Mouse (Mus musculus) mouse embryonic stem cell (cell line): ENCODE data around the gene Kif6.

ENCODE experiments used
- in situ Hi-C, 2 experiments: fragments of 300-500 bp; cut with MboI; formaldehyde crosslinking; loops; 1 replicate in 1 of 2; 3 replicates in 1 of 2; pipeline ENCODE4 v1.14.3; 2019 to 2020; ENCODE audit warnings: low sequenced_read_pairs in 2 of 2, low pct_unique_long_range_greater_than_20kb in 1 of 2, mixed read lengths in 1 of 2; ENCODE audit not compliant: unreplicated experiment in 1 of 2

Kif6 gene

DNA sequence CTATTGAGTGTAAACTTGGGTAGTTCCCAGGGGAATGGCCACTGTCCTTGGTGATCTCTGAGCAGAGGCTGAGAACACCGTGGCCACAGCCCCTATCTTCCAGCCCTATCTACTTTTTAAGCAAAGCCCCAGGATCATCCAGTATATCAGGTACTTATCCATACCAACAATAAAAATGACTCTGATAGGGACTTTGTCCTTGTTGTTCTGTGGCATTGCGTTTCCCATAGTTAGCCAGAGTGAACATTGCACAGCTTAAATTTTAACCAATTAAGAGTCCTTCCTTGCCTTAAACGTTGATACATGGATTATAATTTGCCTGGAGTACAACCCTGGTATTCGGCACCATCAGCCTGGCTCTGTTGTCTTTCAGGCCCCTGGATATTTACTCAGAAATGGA is 112.0 kb downstream of the Kif6 start:
- in situ Hi-C loops, result no loop called here

GRCm38 (mm10) chr17:49727428-49728045 is 112.6 kb downstream of the Kif6 start:
- in situ Hi-C loops, result no loop called here

GRCm38 (mm10) chr17:49729856-49730255 is 114.9 kb downstream of the Kif6 start:
- in situ Hi-C loops, result no loop called here

- in situ Hi-C loops, result no loop called here
Observed at GRCm38 (mm10) chr17:49732706-49733105, 117.8 kb downstream of the Kif6 start.

GRCm38 (mm10) chr17:49734079-49734478 is 119.1 kb downstream of the Kif6 start:
- in situ Hi-C loops, result no loop called here

- in situ Hi-C loops, result no loop called here
Observed at GRCm38 (mm10) chr17:49734776-49735175, 119.8 kb downstream of the Kif6 start.

- in situ Hi-C loops, result no loop called here
Observed at GRCm38 (mm10) chr17:49736364-49736763, 121.4 kb downstream of the Kif6 start.

GRCm38 (mm10) chr17:49737217-49737774 is 122.4 kb downstream of the Kif6 start:
- in situ Hi-C loops, result no loop called here

DNA sequence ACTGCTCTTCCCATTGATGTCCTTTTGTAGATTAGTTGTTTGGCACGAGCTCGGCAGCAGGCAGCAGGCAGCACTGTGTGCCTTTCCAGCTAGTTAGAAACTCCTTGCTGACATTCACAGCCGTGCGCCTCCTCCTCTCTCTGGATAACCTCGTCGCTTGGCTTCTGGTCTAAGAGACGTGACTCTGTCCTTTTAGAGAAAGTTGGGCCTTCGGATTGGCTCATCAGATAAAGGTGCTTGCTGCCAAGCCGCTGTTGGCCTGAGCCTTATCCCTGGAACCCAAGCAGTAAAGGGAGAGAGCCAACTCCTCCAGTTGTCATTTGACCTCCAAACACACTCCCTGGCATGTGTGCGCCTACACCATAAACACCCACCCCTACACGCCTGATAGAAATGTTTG is 123.4 kb downstream of the Kif6 start:
- in situ Hi-C loops, result no loop called here

DNA sequence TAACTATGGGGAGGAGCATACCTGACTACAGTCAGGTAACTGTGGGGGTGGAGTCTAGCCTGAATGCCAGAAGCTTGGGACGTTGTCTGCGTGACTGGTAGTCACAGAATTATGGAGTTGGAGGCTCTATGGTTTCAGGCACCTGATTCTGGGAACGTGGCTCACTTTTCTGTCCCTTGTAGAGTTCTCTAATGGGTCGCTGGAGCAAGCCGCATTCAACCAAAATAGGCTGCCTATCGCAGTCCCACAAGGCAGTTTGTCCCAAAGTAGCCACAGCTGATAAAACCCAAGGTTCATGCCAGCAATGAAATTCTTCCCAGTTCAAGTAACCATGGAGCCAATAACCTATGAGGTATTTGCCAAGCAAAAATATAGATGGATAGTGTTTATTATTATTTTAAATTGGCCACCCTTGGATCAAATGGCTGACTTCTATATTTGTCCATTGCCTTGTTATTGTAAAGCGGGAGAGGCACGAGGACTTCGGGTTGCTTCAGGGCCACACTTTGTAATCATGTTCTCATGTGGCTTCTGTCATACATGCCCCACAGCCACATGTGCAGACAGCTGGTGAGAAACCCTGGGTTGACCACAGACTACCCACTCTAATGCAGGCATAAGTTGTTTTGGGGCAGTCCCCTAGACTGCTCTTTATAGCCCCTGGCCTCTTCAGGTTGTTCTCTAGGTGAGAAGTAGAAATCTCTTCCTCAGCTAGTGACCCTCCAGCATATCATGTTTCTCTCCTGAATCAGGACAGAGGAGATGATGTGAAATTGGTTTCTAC is 125.2 kb downstream of the Kif6 start:
- in situ Hi-C loops, result no loop called here

DNA sequence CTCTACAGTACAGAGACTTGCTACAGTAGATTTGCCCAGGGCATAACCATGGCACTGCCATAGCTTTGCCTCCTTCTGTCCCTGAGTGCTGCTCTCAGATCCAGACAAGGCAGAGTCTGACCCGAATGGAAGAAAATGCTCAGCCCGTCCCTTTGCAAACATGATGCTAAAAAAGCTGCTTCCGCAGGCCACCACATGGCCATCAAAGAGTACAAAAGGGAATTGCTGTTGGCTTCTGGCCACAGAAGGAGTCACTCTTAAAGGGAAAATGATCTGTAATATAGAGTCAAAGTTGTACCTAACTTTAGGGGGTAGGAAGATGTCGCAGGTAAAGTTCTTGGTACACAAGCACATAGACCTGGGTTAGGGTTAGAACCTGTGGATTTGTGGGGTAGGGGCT is 126.2 kb downstream of the Kif6 start:
- in situ Hi-C loops, result no loop called here

GRCm38 (mm10) chr17:49741927-49742326 is 127.0 kb downstream of the Kif6 start:
- in situ Hi-C loops, result no loop called here

GRCm38 (mm10) chr17:49743580-49744463 is 128.9 kb downstream of the Kif6 start:
- in situ Hi-C loops, result no loop called here

- in situ Hi-C loops, result no loop called here
Observed at GRCm38 (mm10) chr17:49750889-49751324, 136.0 kb downstream of the Kif6 start.

DNA sequence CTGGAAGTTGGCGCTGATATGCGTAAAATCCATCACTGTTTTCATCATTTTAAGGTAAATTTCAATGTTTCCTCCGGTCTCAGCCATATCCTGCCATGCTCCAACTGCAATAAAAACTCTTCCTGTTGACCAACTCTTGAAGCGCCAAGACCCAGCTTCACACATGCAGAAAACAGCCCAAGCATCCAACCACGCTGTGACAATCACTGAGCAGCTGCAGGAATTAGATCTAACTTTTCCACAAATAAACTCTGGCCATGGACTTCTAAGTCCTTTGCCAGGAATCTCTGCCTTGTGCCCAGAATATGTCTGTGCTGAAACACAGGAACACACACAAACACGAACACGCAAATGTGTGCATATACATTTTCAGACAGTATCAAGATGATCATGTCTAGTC is 138.9 kb downstream of the Kif6 start:
- in situ Hi-C loops, result no loop called here

DNA sequence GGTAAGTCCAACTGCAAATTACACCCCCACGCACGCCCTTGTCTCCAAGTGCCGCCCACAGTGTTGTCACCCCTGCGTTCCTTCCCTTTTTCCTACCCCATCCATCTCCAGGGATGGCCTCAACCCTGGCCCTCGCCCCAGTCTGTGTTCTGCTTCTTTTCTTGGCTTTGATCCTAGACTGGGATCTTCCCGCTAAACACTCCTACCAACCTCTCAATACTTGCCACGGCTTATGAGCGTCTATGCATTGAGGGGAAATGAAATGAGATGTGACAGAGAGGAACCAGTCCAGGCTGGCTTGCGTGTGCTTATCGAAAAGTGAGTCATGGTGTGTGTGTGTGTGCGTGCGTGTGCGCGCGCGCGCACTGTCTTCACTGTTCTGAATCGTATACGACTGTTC is 141.9 kb downstream of the Kif6 start:
- in situ Hi-C loops, result no loop called here

GRCm38 (mm10) chr17:49759047-49759446 is 144.1 kb downstream of the Kif6 start:
- in situ Hi-C loops, result no loop called here

DNA sequence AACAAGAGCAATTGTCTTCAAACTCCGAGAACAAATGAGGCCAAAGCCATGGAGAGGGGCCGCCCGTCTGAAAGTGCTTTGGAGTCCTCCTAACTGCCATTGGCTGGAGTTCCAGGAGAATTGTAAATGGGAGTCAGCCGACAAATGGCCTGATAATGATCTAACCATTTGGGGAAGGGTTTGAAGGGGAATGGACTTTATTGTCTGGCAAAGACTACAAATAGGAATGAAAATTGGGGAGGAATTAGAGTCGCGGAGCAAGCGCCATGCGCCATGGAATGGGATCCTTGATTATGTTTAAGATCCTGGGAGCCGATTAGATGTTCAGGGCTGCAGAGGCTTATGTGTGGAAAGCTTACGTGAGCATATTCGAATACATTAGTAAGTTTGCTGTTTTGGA is 146.3 kb downstream of the Kif6 start:
- in situ Hi-C loops, result no loop called here

DNA sequence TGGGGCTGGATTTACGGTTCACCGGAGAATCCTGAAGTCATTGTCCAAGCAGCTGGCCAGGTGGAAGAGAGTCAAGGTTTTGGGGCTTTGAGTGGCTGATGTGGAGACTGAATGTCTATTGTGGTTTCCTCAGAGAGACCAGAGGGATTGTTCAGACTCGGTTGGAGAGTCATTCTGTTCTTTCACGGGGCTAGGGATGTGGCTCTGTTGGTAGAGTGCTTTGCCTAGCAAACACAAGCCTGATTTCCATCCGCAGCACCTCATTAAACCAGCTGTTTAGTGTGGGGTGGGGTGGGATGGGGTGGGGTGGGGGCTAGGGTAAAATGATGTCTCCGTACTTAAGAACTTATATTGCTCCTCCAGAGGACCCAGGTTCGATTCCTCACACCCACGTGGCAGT is 146.9 kb downstream of the Kif6 start:
- in situ Hi-C loops, result no loop called here
